Mouse (Mus musculus): ENCODE results near the gene Slc23a2.

Gene Slc23a2

DNA sequence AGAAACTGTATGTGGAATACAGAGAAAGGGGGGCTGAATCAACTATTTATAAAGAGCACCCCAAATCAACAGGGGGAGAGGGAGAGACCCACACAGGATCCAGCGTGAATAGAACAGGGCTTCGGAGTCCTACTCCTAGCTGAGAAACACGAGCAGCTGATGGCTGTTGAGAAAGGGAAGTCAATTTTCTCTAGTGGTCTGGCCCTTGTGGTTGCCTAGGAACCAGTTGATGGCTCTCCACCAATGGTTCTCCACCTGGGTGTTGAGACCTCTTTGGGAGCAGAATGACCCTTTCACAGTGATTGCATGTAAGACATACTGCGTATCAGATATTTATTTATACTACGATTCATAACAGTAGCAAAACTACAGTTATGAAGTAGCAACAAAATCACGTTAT, 49.1 kb downstream of the Slc23a2 start:
- no peak for DNase-seq

- DNase-seq = no peak
These were observed 50.3 kb downstream of the Slc23a2 start for GRCm38 (mm10) chr2:132094441-132095230.

GRCm38 (mm10) chr2:132093739-132094138, 51.2 kb downstream of the Slc23a2 start:
- no peak for DNase-seq

- no peak for DNase-seq
These were observed 51.6 kb downstream of the Slc23a2 start for GRCm38 (mm10) chr2:132093298-132093697.

- no peak for DNase-seq
These were observed 52.2 kb downstream of the Slc23a2 start for GRCm38 (mm10) chr2:132092722-132093121.

GRCm38 (mm10) chr2:132091749-132092148, 53.2 kb downstream of the Slc23a2 start:
- DNase-seq = no peak

DNA sequence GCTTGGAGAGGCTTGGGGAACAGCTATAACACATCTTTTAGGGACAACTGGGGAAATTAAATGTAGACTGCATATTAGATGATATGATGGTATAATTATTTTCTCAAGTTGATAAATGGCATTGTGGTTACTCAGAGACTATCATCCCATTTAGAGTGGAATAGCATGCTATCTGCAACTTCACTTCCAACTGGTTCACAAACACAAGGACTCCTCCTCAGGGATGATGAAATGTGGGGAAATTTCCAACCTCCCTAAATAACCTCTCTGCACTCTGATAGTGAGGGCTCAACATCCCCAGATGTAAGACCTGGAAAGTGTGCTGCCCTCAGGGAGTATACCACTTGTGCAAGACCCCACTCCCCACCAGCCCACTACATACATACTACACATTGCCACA, 60.1 kb downstream of the Slc23a2 start:
- no peak for DNase-seq

- DNase-seq = no peak
These were observed 60.5 kb downstream of the Slc23a2 start for GRCm38 (mm10) chr2:132084396-132084795.

- DNase-seq = no peak
These were observed 65.8 kb downstream of the Slc23a2 start for GRCm38 (mm10) chr2:132079139-132079538.

DNA sequence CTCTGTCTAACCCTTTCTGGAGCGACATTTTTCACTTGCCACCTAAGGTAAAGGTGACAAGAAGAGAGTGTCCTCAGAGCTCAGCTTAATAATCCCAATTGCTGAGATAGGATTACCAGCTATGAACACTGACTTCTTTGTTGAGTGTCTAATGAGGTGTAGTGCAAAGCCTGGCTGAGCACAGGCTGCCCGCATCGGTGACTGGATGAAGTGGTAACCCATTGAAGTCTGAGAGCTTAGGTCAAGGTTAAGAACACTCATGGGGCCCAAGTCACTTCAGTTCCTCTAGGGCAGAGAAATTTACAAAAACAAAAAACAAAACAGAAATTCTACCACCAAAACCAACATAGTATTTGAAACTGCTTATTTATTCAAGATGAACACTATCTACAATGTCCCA, 71.9 kb downstream of the Slc23a2 start:
- no peak for DNase-seq

DNA sequence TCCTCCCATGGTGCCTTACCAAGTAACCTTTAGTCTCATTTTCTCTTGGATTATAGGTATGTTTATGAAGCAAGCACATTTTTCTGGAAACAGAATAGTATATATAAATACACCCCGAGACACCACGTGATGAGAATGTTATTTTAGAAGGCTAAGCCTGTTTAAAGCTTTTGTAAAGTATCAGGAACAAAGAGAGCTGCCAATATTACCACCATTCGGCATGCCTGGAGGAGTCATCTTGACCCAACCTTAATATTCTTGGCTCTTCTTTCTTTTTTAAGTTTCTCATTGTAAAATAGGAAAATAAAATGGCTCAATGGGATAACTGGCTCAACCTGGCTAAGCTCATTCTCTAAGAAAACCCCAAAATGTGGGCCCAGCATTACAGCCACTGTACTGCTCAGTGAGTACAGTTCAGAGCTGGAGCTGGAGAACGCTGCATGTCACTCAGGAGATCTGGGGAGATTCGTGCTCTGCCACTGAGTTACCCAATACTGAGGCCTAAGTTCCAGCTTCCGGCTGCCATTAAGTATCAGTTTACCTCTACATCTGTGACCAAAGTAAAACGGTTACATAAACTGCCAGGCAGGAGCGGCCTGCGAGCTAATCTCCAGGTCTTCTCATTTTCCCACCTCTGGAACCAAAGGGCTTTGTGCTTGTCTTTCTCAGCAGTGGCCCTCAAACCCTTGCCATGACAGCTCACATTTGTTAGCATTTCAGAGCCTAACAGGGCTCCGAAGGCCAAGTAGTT, 74.7 kb downstream of the Slc23a2 start:
- no peak for DNase-seq

DNA sequence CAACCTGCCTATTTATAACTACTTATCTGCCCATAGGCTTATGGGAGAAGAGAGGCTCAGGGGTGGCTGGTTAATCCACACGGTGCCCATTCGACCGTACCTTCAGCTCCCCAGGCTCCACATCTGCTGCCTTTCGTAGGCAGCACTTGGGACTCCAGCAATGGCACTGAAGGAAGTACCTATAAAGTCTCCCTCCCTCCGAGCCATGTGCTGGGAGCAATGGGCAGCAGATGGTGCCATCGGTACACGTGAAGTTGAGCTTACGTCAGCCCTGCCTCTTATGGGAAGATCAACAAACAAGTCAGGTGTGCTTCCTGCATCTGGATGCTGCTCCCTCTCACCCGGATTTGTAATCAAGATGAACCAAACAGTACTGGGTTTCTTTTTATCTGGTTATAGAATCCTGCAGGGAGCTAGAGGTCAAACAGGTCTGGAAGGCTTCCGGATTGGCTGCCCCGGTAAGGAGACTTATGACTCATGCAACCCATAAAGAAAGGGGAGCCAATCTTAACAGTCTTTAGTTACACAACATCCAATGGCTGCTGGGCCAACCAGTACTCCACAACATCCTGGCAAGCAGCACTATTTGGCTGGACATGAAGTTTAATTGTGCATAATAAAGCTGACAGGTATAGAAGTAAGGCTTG, 80.6 kb downstream of the Slc23a2 start:
- DNase-seq = peak; percentile 22

DNA sequence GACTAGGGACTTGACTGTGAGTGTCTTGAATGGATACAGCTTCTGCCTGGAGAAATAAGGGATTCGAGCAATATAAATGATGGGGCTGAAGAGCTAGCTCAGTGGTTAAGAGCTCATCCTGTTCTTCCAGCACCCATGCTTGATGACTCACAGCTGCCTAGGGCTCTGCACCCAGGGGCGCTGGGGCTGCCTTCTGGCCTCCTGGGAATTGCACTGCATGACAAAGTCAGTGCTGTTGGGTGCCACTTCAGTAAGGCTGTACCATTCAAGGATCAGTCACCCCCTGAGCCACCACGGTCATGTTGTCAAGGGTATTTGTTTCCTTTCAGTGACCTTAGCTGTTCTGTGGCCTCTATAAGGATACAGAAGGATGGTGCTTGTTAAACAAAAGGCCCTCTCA, 81.1 kb downstream of the Slc23a2 start:
- DNase-seq = no peak

- no peak for DNase-seq
These were observed 83.0 kb downstream of the Slc23a2 start for GRCm38 (mm10) chr2:132061884-132062283.

DNA sequence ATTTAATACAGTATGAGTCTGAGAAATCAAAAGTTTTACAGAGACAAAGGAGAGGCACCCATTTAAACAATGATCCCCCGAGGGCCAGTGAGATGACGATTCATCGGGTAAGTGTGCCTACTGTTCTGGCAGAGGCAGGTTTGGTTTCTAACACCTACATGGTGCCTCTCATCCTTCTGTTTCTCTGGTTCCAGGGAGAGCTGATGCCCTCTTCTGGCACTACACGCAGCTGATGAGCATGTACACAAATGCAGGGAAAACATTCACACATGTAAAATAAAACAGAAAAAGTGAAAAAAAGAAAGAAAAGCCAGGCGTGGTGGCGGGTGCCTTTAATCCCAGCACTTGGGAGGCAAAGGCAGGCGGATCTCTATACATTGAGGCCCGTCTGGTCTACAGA, 85.0 kb downstream of the Slc23a2 start:
- no peak for DNase-seq

DNA sequence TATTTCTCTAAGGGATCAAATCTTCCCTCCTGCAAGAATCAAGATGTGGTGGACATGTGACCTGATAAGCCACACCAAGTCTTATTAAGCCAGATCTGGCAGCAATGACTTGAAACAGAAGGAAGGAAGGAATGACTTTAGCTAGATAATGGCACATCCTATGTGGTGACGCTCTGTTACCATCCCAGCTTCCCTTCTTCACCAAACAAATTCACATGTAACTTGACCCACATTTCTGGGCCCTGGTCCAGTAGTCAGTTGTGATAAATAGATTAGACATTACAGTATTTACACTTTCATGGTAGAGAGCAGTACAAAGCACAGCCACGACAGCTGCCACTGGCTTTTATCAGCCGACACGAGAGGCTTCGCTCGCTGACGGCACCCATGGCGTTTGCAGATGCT, 89.6 kb downstream of the Slc23a2 start:
- DNase-seq = no peak

GRCm38 (mm10) chr2:132053824-132054223, 91.1 kb downstream of the Slc23a2 start:
- no peak for DNase-seq

DNA sequence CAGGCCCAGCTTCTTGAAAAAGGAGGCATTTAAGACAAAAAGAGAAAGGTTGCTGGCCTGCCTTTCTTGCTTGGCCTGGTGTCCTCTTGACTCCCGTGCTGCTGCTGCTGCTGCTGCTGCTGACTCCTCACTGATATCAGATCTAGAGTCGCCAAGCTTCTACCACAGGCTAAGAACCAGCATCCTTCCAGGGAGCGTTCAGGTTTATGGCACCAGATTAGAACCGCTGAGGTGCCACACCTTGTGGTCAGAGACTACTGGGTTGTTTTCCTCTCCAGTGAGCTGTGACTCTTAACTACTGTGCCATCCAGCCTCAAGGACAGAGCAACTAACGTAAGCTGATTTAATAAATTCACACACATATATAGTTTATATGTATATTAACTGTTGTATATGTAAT, 93.1 kb downstream of the Slc23a2 start:
- no peak for DNase-seq

DNA sequence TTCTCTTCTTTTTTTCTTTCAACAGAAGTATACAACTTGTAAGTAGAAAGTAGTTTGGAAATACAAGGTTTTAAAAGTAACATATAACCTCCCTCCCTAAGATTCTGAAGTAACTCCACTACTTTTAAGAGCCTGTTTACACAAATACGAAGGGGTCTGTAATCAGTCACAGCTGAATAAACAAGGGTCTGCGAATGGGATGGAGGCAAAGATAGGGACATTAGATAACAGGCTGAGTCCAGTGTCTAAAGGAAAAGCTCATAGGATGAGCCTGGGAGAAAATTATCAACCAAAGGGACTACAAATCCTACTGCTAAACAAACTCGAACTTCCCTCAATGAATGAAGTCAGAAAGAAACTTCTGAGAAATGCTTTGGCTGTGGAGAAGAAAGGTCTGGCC, 95.0 kb downstream of the Slc23a2 start:
- DNase-seq = no peak

GRCm38 (mm10) chr2:132049491-132049890, 95.4 kb downstream of the Slc23a2 start:
- DNase-seq = no peak

GRCm38 (mm10) chr2:132048143-132048772, 96.7 kb downstream of the Slc23a2 start:
- no peak for DNase-seq

- no peak for DNase-seq
These were observed 97.5 kb downstream of the Slc23a2 start for GRCm38 (mm10) chr2:132047364-132047763.

DNA sequence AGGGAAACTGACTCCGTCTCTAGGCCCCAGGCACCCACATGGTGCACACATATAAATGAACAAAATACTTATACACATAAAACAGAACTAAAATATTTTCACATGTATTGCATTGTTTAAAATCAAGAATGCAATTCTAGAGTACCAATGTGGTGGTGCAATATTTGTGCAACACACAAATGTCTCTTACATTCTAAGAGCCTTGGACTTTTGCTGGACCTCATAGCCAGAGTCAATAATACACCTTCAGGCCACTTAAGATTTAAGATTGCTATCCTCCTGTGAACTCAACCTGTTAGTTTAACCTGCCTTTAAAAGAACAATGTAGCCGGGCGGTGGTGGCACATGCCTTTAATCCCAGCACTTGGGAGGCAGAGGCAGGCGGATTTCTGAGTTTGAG, 98.2 kb downstream of the Slc23a2 start:
- no peak for DNase-seq
